Mouse (Mus musculus): ENCODE data around the gene Fxyd7.

Fxyd7 gene

GRCm38 (mm10) chr7:31007775-31008174 is 43.5 kb downstream of the Fxyd7 start:
- DNase-seq (ENCODE audit: low read depth): peak; percentile 71

DNA sequence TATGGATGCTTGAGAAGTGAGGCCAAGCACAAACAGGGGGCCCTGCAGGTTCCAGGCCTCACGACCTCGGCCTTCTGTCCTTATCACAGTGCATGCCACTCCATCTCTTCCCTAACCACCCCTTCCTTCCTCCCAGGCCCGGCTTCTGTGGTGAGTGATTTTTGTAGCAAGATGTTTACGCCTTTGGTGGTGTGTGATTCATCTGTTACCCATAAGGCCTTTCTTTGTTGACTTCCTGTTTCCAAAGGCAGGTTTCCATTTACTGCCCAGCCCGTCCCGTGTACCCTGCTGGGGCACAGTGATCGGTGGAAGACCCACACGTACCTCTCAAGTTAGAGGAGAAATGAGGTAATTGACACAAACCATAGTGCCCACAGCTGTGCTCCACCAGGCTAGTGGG is 48.6 kb downstream of the Fxyd7 start:
- DNase-seq (ENCODE audit: low read depth): peak; percentile 99

GRCm38 (mm10) chr7:31000505-31001020 is 50.7 kb downstream of the Fxyd7 start:
- peak; percentile 98 for DNase-seq (ENCODE audit: low read depth)

DNA sequence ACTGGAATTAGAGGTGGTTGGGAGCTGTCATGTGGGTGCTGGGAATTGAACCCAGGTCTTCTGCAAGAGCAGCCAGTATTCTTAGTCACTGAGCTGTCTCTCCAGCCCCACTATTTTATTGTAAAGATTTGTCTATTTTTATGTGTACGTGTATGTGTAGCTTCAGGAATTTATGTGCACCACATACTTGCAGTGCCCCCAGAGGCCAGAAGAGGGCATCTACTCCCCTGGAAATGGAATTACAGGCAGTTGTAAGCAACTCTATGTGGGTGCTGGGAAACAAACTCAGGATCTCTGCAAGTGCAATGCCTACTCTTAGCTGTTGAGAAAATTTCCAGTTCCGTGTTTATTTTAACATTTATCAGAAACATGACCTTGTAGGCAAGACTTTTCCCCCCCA is 54.8 kb downstream of the Fxyd7 start:
- peak; percentile 28 for DNase-seq (ENCODE audit: low read depth)

DNA sequence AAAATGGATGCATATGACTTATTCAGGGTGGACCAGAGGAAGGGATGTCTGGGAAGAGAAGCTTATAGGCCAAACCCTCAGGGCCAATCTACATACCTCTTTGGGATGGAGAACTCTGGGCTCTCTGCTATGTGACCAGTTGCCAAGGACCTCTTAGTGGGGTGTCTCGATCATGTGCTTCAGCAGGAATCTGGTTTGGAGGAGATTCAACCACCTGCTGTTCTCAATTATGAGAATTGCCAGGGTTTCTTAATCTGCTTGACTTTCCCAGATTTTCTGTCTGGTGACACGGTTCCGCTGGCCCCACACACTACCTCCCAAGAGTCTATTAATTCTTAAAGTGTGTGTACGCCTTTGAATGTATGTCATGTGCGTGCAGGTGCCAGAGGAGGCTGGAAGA is 57.3 kb downstream of the Fxyd7 start:
- DNase-seq (ENCODE audit: low read depth): no peak
